Mouse (Mus musculus): ENCODE data around the gene Nipsnap1.

GRCm38 (mm10) chr11:4901956-4902355 is 28.2 kb downstream of the Nipsnap1 start:
- no peak for TF ChIP-seq CTCF (conservative IDR thresholded peaks at IDR 0.05; ENCODE audit: insufficient read depth, insufficient read length, low read depth, low read length)
- no peak for TF ChIP-seq POLR2A (IDR thresholded peaks at IDR 0.05; ENCODE audit: low read depth, low read length)
